7 mouse cellular contexts compared by ENCODE assay signal in the genomic region with DNA sequence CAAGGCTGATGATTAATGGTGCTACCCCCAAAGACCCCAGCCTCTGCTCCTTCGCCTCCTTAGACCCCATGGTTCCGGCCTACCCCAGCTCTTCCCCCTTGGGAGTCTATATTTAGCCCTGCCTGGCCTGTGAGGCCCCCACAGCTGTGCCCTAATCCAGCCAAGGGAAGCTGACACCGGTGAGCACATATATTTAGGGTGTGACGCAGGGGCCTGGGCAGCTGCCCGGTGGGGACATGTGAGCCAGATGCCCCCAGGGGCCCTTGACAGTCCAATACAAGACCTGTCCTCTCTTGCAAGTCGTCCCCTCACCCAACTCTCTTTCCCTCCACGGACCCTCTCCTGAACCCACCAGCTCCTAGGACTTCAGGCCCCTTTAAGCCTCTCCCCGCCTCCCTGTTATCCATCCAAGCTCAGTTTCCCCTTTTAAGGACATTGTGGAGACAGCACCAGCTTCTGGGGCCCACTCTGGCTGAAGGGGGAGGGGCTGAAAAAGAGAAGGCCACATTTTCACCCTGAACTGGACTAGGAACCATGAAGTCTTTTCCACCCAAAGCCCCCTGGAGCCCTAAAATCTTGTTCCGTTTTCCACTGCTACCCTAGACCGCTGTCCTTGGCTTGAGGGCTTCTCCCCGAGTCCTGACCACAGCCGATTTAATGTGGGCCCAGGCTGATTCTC. TPM values are rescaled to one million over a fixed set of nuclear protein-coding genes. Genes with fewer than 3 reads are reported as not detected.
DNase-seq lines count a peak whose midpoint lies in the region; ATAC-seq and TF ChIP-seq lines count a peak whose summit lies in the region.

No protein-coding gene starts in this region.

- WGBS in limb, embryonic 13.5 days, result 65% methylated on average over 12 of the region's 12 CpGs

- intact Hi-C loops in heart, postnatal 10 days (cut with DNase I), result loop anchor here (5.0 kb wide), 1 partner anchor 78 kb away; no protein-coding TSS in a partner anchor

- H3K36me3 ChIP-seq in limb, embryonic 13.5 days, result peaks cover 50% of the 10 kb centered on the region
- H3K36me3 ChIP-seq in myocyte (ENCODE audit: control insufficient read depth, insufficient read depth), result peaks cover 34% of the 10 kb centered on the region

- H3K4me1 ChIP-seq in embryonic fibroblast, embryonic 13.5 days (ENCODE audit: control insufficient read depth, insufficient read depth, low read length), result peaks cover 13% of the 10 kb centered on the region; the same call in 1 of the 2 replicates
- peaks cover 49% of the 10 kb centered on the region for H3K4me1 ChIP-seq in limb, embryonic 13.5 days

- peak; percentile 45; the same call in 1 of the 2 replicates for TF ChIP-seq POLR2A in embryonic fibroblast, embryonic 13.5 days (IDR thresholded peaks at IDR 0.05; ENCODE audit: low read depth, low read length)
- no peak for TF ChIP-seq POLR2A in myocyte (IDR thresholded peaks at IDR 0.05; ENCODE audit: insufficient read length, low read depth)

- peak overlapping the region; percentile 97 for H3K27ac ChIP-seq in embryonic fibroblast, embryonic 13.5 days (ENCODE audit: insufficient read depth, low read length)
- H3K27ac ChIP-seq in limb, embryonic 13.5 days, result peak overlapping the region; percentile 66; the same call in 1 of the 2 replicates

- ATAC-seq in limb, embryonic 13.5 days (ENCODE audit: low FRiP score, low read depth), result peak; percentile 51

- peak; percentile 86 for DNase-seq in NIH3T3 (ENCODE audit: low read depth)
- DNase-seq in heart, postnatal 10 days, result peak; percentile 90 to 93
- no peak for DNase-seq in layer of hippocampus, postnatal 25 days (ENCODE audit: extremely low spot score in 1 of 2, low spot score in 1 of 2)
- no peak for DNase-seq in right cerebral cortex, postnatal 25 days

- H3K9me3 ChIP-seq in limb, embryonic 13.5 days, result no peaks in the 10 kb centered on the region

- H3K4me3 ChIP-seq in embryonic fibroblast, embryonic 13.5 days (ENCODE audit: insufficient read depth, low read length), result peak overlapping the region; percentile 83
- H3K4me3 ChIP-seq in limb, embryonic 13.5 days, result peak overlapping the region; percentile 97
- peak overlapping the region; percentile 93 for H3K4me3 ChIP-seq in myocyte

- no peaks in the 10 kb centered on the region for H3K27me3 ChIP-seq in limb, embryonic 13.5 days
- H3K27me3 ChIP-seq in myocyte (ENCODE audit: control insufficient read depth, insufficient read depth, insufficient read length), result no peaks in the 10 kb centered on the region

- peaks cover 63% of the 10 kb centered on the region for H3K79me2 ChIP-seq in myocyte (ENCODE audit: control insufficient read depth, insufficient read depth)

- H3ac ChIP-seq in myocyte (ENCODE audit: control insufficient read depth, insufficient read length), result peak overlapping the region; percentile 15

- TF ChIP-seq CTCF in embryonic fibroblast, embryonic 13.5 days (IDR thresholded peaks at IDR 0.05; ENCODE audit: borderline replicate concordance, insufficient read depth, low read length), result no peak

- peak overlapping the region; percentile 99 for H3K4me2 ChIP-seq in limb, embryonic 13.5 days (replicated peaks)
- peak overlapping the region; percentile 100 for H3K4me2 ChIP-seq in myocyte (ENCODE audit: low read depth)

- H3K9ac ChIP-seq in limb, embryonic 13.5 days, result peak overlapping the region; percentile 76

TF ChIP-seq in myocyte, 11 proteins besides CTCF, POLR2A, EP300 and RAD21:
- TF ChIP-seq TCF12 (IDR thresholded peaks at IDR 0.05; ENCODE audit: insufficient read depth, poor library complexity, severe bottlenecking) (peak; percentile 79), CEBPB (IDR thresholded peaks at IDR 0.05; ENCODE audit: insufficient read depth, poor library complexity, severe bottlenecking) (no peak), SRF (IDR thresholded peaks at IDR 0.05; ENCODE audit: control insufficient read depth, insufficient read length, low read depth) (peak; percentile 88), POLR2AphosphoS2 (IDR thresholded peaks at IDR 0.05; ENCODE audit: insufficient read length, low read depth) (no peak), MAX (IDR thresholded peaks at IDR 0.05; ENCODE audit: low read depth) (no peak), MYOD1 (IDR thresholded peaks at IDR 0.05; ENCODE audit: control insufficient read depth in 1 of 3, insufficient read length in 2 of 3, low read depth in 2 of 3) (peak; percentile 32 to 93 (median 83)), E2F4 (IDR thresholded peaks at IDR 0.05; ENCODE audit: insufficient read depth) (no peak), REST (IDR thresholded peaks at IDR 0.05; ENCODE audit: insufficient read depth, insufficient read length) (no peak), TCF3 (IDR thresholded peaks at IDR 0.05; ENCODE audit: insufficient read length, low read depth) (peak; percentile 15), MYOG (IDR thresholded peaks at IDR 0.05; ENCODE audit: control insufficient read depth in 1 of 3, insufficient read depth in 1 of 3, insufficient read length in 2 of 3, low read depth in 2 of 3) (peak; percentile 90 to 99 (median 91)), USF1 (IDR thresholded peaks at IDR 0.05; ENCODE audit: low read depth) (peak; percentile 1)

RNA-seq across cellular contexts. Expression of a gene that starts 0.9 kb away (rescaled TPM):
- polyA plus RNA-seq in embryonic fibroblast, embryonic 13.5 days (2011; ENCODE audit: insufficient read length, low read depth, missing spikeins), result 62.8 and 86.1 TPM in 2 replicates
- 100 to 1,000 TPM; 154 to 161 TPM for total RNA-seq in heart, postnatal 10 days (2021)
- polyA plus RNA-seq in limb, embryonic 13.5 days (2015; fragmentation: Nextera tagmentation; extraction: Ambion mirVana), result 20.4 and 21.2 TPM in 2 replicates
- polyA plus RNA-seq in myocyte (2012; fragmentation: generic; extraction: Trizol), result 97.4 TPM
- total RNA-seq in layer of hippocampus, postnatal 25 days (2021), result 10 to 100 TPM; 14.6 to 17.2 TPM

RNA-seq across cellular contexts. Expression of a gene that starts 4.3 kb away (rescaled TPM):
- 51.3 and 54.8 TPM in 2 replicates for polyA plus RNA-seq in embryonic fibroblast, embryonic 13.5 days (2011; ENCODE audit: insufficient read length, low read depth, missing spikeins)
- total RNA-seq in heart, postnatal 10 days (2021), result 10 to 100 TPM; 44.0 to 47.7 TPM
- polyA plus RNA-seq in limb, embryonic 13.5 days (2015; fragmentation: Nextera tagmentation; extraction: Ambion mirVana), result 128 and 141 TPM in 2 replicates
- 77.4 TPM for polyA plus RNA-seq in myocyte (2012; fragmentation: generic; extraction: Trizol)
- 10 to 100 TPM; 29.3 to 32.9 TPM for total RNA-seq in layer of hippocampus, postnatal 25 days (2021)

RNA-seq across cellular contexts. Expression of a gene that starts 15.5 kb away (rescaled TPM):
- polyA plus RNA-seq in embryonic fibroblast, embryonic 13.5 days (2011; ENCODE audit: insufficient read length, low read depth, missing spikeins), result 119 and 136 TPM in 2 replicates
- 10 to 100 TPM; 77.0 to 79.2 TPM for total RNA-seq in heart, postnatal 10 days (2021)
- polyA plus RNA-seq in limb, embryonic 13.5 days (2015; fragmentation: Nextera tagmentation; extraction: Ambion mirVana), result 41.1 and 48.9 TPM in 2 replicates
- polyA plus RNA-seq in myocyte (2012; fragmentation: generic; extraction: Trizol), result 100 TPM
- total RNA-seq in layer of hippocampus, postnatal 25 days (2021), result 10 to 100 TPM; 23.8 to 26.8 TPM

RNA-seq across cellular contexts. Expression of a gene that starts 21.0 kb away (rescaled TPM):
- polyA plus RNA-seq in embryonic fibroblast, embryonic 13.5 days (2011; ENCODE audit: insufficient read length, low read depth, missing spikeins), result not detected in 2 replicates
- total RNA-seq in heart, postnatal 10 days (2021), result not detected
- polyA plus RNA-seq in limb, embryonic 13.5 days (2015; fragmentation: Nextera tagmentation; extraction: Ambion mirVana), result 0.51 and 0.75 TPM in 2 replicates
- polyA plus RNA-seq in myocyte (2012; fragmentation: generic; extraction: Trizol), result 0.12 TPM
- not detected for total RNA-seq in layer of hippocampus, postnatal 25 days (2021)

RNA-seq across cellular contexts. Expression of a gene that starts 36.5 kb away (rescaled TPM):
- 43.0 and 48.4 TPM in 2 replicates for polyA plus RNA-seq in embryonic fibroblast, embryonic 13.5 days (2011; ENCODE audit: insufficient read length, low read depth, missing spikeins)
- 10 to 100 TPM; 34.7 to 37.9 TPM for total RNA-seq in heart, postnatal 10 days (2021)
- 25.4 and 28.7 TPM in 2 replicates for polyA plus RNA-seq in limb, embryonic 13.5 days (2015; fragmentation: Nextera tagmentation; extraction: Ambion mirVana)
- 34.9 TPM for polyA plus RNA-seq in myocyte (2012; fragmentation: generic; extraction: Trizol)
- 10 to 100 TPM; 59.8 to 73.9 TPM for total RNA-seq in layer of hippocampus, postnatal 25 days (2021)

Comparison
In these comparisons a context has a peak if more than half of its experiments do, and no peak if none do; other contexts are left out.
1. DNase-seq: peak in NIH3T3 (single experiment) and heart, postnatal 10 days (2 of 2); none in layer of hippocampus, postnatal 25 days (0 of 2) and right cerebral cortex, postnatal 25 days (single experiment).
2. Peak in every context shown above with its lines, with median percentiles within 50 percentile points of each other: H3K4me3 ChIP-seq.